Mouse (Mus musculus): Measurements from ENCODE around the gene Sez6.

The Sez6 gene

GRCm38 (mm10) chr11:77930751-77931540, at the start of gene Sez6:
Gene Sez6 (plus strand): TSS chr11:77930800.
- DNase-seq (ENCODE audit: low read depth), result peak; percentile 66

- no peak for DNase-seq (ENCODE audit: low read depth)
Observed at GRCm38 (mm10) chr11:77884524-77885245, 45.9 kb upstream of the Sez6 start.

- DNase-seq (ENCODE audit: low read depth), result no peak
Observed at GRCm38 (mm10) chr11:77885246-77885575, 45.4 kb upstream of the Sez6 start.

- peak; percentile 79 for DNase-seq (ENCODE audit: low read depth)
Observed at GRCm38 (mm10) chr11:77887373-77887960, 43.1 kb upstream of the Sez6 start.

- no peak for DNase-seq (ENCODE audit: low read depth)
Observed at GRCm38 (mm10) chr11:77888846-77889245, 41.8 kb upstream of the Sez6 start.

- DNase-seq (ENCODE audit: low read depth), result no peak
Observed at GRCm38 (mm10) chr11:77889484-77889883, 41.1 kb upstream of the Sez6 start.

GRCm38 (mm10) chr11:77890648-77891258, 39.8 kb upstream of the Sez6 start:
- DNase-seq (ENCODE audit: low read depth), result no peak

- no peak for DNase-seq (ENCODE audit: low read depth)
Observed at GRCm38 (mm10) chr11:77892883-77893282, 37.7 kb upstream of the Sez6 start.

GRCm38 (mm10) chr11:77893283-77893682, 37.3 kb upstream of the Sez6 start:
- DNase-seq (ENCODE audit: low read depth), result no peak

GRCm38 (mm10) chr11:77893787-77894718, 36.5 kb upstream of the Sez6 start, which contains the start of gene Pipox:
Gene Pipox (minus strand): TSS chr11:77894096.
- DNase-seq (ENCODE audit: low read depth), result no peak

GRCm38 (mm10) chr11:77894967-77895366, 35.6 kb upstream of the Sez6 start:
- no peak for DNase-seq (ENCODE audit: low read depth)

GRCm38 (mm10) chr11:77896011-77896410, 34.6 kb upstream of the Sez6 start:
- DNase-seq (ENCODE audit: low read depth), result no peak

- DNase-seq (ENCODE audit: low read depth), result no peak
Observed at GRCm38 (mm10) chr11:77896480-77896819, 34.1 kb upstream of the Sez6 start.

- DNase-seq (ENCODE audit: low read depth), result no peak
Observed at GRCm38 (mm10) chr11:77896820-77897805, 33.5 kb upstream of the Sez6 start.

- DNase-seq (ENCODE audit: low read depth), result no peak
Observed at GRCm38 (mm10) chr11:77900187-77900586, 30.4 kb upstream of the Sez6 start.

- DNase-seq (ENCODE audit: low read depth), result no peak
Observed at GRCm38 (mm10) chr11:77900696-77901095, 29.9 kb upstream of the Sez6 start.

GRCm38 (mm10) chr11:77901366-77901765, 29.2 kb upstream of the Sez6 start:
- DNase-seq (ENCODE audit: low read depth), result no peak

- DNase-seq (ENCODE audit: low read depth), result no peak
Observed at GRCm38 (mm10) chr11:77901775-77902355, 28.7 kb upstream of the Sez6 start.

- DNase-seq (ENCODE audit: low read depth), result no peak
Observed at GRCm38 (mm10) chr11:77903761-77904160, 26.8 kb upstream of the Sez6 start.

GRCm38 (mm10) chr11:77904707-77905106, 25.9 kb upstream of the Sez6 start:
- DNase-seq (ENCODE audit: low read depth), result no peak
